Comparison of ENCODE assay signal across 15 mouse cellular contexts in the genomic region with DNA sequence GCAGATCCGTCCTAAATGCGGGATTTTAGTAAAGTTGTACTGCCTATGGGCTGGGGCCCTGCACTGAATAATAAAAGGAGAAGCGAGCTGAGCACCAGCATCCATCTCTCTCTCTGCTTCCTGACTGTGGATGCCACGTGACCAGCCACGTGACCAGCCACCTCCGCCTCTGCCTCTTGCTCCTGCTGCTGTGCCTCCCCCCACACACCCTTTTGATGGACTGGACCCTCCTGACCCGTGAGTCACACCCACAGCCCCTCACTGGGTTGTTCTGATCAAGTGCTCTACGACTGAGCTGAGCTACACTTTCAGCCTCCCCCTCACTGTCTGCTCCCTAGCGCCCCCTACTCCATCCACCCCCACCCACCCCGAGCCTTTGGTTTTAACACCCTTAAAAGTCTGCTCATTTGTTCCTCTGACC. TPM values are rescaled to one million over a fixed set of nuclear protein-coding genes. Genes with fewer than 3 reads are reported as not detected.
DNase-seq lines count a peak whose midpoint lies in the region; ATAC-seq and TF ChIP-seq lines count a peak whose summit lies in the region.
"Had no signal": no experiment of that assay in that cellular context is flagged by ENCODE, and none has a peak within 500 bp of the region (broad histone marks: within the 10 kb centered on the region; RNA-seq: fewer than 3 reads in every experiment).

No protein-coding gene starts in this region.

- H3K4me3 ChIP-seq in heart, embryonic 15.5 days: no peak overlapping the region
- no peak overlapping the region for H3K4me3 ChIP-seq in bone marrow macrophage, adult 2 months (ENCODE audit: insufficient read depth, low read length)
- H3K4me3 ChIP-seq: forebrain, embryonic 13.5 days; heart, embryonic 13.5 days; kidney, embryonic 15.5 days; lung, embryonic 15.5 days; neural tube, embryonic 13.5 days had no signal

- H3K27ac ChIP-seq in heart, embryonic 15.5 days: 0 out of 2 replicates have a peak overlapping the region, but pooled peaks have one; percentile 22
- peak overlapping the region; percentile 33 for H3K27ac ChIP-seq in bone marrow macrophage, adult 2 months (ENCODE audit: insufficient read depth, low read depth, low read length)
- H3K27ac ChIP-seq: forebrain, embryonic 13.5 days; heart, embryonic 13.5 days; kidney, embryonic 15.5 days; lung, embryonic 15.5 days; neural tube, embryonic 13.5 days had no signal

- no peaks in the 10 kb centered on the region for H3K27me3 ChIP-seq in heart, embryonic 15.5 days
- H3K27me3 ChIP-seq: forebrain, embryonic 13.5 days; heart, embryonic 13.5 days; kidney, embryonic 15.5 days; lung, embryonic 15.5 days; neural tube, embryonic 13.5 days had no signal

- H3K9me3 ChIP-seq in heart, embryonic 15.5 days (replicated peaks): no peaks in the 10 kb centered on the region
- H3K9me3 ChIP-seq: forebrain, embryonic 13.5 days; G1E; heart, embryonic 13.5 days; kidney, embryonic 15.5 days; lung, embryonic 15.5 days; neural tube, embryonic 13.5 days had no signal

- TF ChIP-seq CTCF in bone marrow macrophage, adult 2 months (IDR thresholded peaks at IDR 0.05; ENCODE audit: low read depth, low read length): peak; percentile 24; the same call in 1 of the 2 replicates

- ATAC-seq in heart, embryonic 15.5 days (replicated peaks; ENCODE audit: insufficient number of reproducible peaks, insufficient read depth, low FRiP score, low read depth): no peak
- ATAC-seq: forebrain, embryonic 13.5 days had no signal

- no peak for TF ChIP-seq POLR2A in bone marrow macrophage, adult 2 months (IDR thresholded peaks at IDR 0.05; ENCODE audit: borderline replicate concordance, low read depth, low read length)

- H3K4me2 ChIP-seq in heart, embryonic 15.5 days: no peak overlapping the region
- H3K4me2 ChIP-seq: forebrain, embryonic 13.5 days; heart, embryonic 13.5 days; kidney, embryonic 15.5 days; lung, embryonic 15.5 days; neural tube, embryonic 13.5 days had no signal

- no peak for DNase-seq in heart, adult 9 months (ENCODE audit: low spot score in 2 of 2)
- peak; percentile 31 to 41 for DNase-seq in monocyte, adult 2 months (ENCODE audit: low read depth in 1 of 2, low spot score in 2 of 2)
- DNase-seq in thymus, postnatal 25 days: peak; percentile 27
- DNase-seq in adipocyte (ENCODE audit: low spot score): no peak
- DNase-seq in cerebellum, adult 9-11 months: no peak
- no peak for DNase-seq in gastrocnemius, postnatal 4 days (ENCODE audit: low spot score in 2 of 2)

- peaks cover 8% of the 10 kb centered on the region for H3K4me1 ChIP-seq in heart, embryonic 15.5 days (replicated peaks)
- peaks cover 35% of the 10 kb centered on the region for H3K4me1 ChIP-seq in bone marrow macrophage, adult 2 months (ENCODE audit: control insufficient read depth, insufficient read depth, low read length)
- H3K4me1 ChIP-seq: forebrain, embryonic 13.5 days; neural tube, embryonic 13.5 days had no signal

- WGBS in heart, embryonic 15.5 days: 75% methylated on average over 10 of the region's 10 CpGs

- H3K9ac ChIP-seq in heart, embryonic 15.5 days: no peak overlapping the region
- H3K9ac ChIP-seq: forebrain, embryonic 13.5 days; heart, embryonic 13.5 days; kidney, embryonic 15.5 days; lung, embryonic 15.5 days; neural tube, embryonic 13.5 days had no signal

- no peaks in the 10 kb centered on the region; the same call in 1 of the 2 replicates for H3K36me3 ChIP-seq in heart, embryonic 15.5 days
- H3K36me3 ChIP-seq: G1E; kidney, embryonic 15.5 days; lung, embryonic 15.5 days had no signal

RNA-seq across cellular contexts. Expression of a gene that starts 7.1 kb away (rescaled TPM):
- 20.6 and 25.7 TPM in 2 replicates for polyA plus RNA-seq in heart, embryonic 15.5 days (2015; fragmentation: Nextera tagmentation; extraction: Ambion mirVana)
- 50.3 and 59.5 TPM in 2 replicates for polyA plus RNA-seq in bone marrow macrophage, adult 2 months (2012; ENCODE audit: insufficient read depth, insufficient read length, missing spikeins)
- total RNA-seq in gastrocnemius, postnatal 4 days (2021): 100 to 1,000 TPM; 125 to 128 TPM
- polyA plus RNA-seq: G1E had no signal

RNA-seq across cellular contexts. Expression of a gene that starts 25.6 kb away (rescaled TPM):
- polyA plus RNA-seq in heart, embryonic 15.5 days (2015; fragmentation: Nextera tagmentation; extraction: Ambion mirVana): not detected in 2 replicates
- polyA plus RNA-seq in bone marrow macrophage, adult 2 months (2012; ENCODE audit: insufficient read depth, insufficient read length, missing spikeins): not detected in 2 replicates
- total RNA-seq in gastrocnemius, postnatal 4 days (2021): not detected
- total RNA-seq: G1E; left cerebral cortex, adult 18-20 months had no signal
- polyA plus RNA-seq: forebrain, embryonic 13.5 days; G1E; heart, embryonic 13.5 days; kidney, embryonic 15.5 days; lung, embryonic 15.5 days; neural tube, embryonic 13.5 days had no signal

RNA-seq across cellular contexts. Expression of a gene that starts 35.0 kb away (rescaled TPM):
- 2.0 and 3.0 TPM in 2 replicates for polyA plus RNA-seq in heart, embryonic 15.5 days (2015; fragmentation: Nextera tagmentation; extraction: Ambion mirVana)
- polyA plus RNA-seq in bone marrow macrophage, adult 2 months (2012; ENCODE audit: insufficient read depth, insufficient read length, missing spikeins): 0.71 and 1.1 TPM in 2 replicates
- total RNA-seq in gastrocnemius, postnatal 4 days (2021): 1 to 10 TPM; 3.8 to 5.2 TPM
- total RNA-seq: G1E had no signal
- polyA plus RNA-seq: G1E had no signal

Comparison
In these comparisons a context has a peak if more than half of its experiments do, and no peak if none do; other contexts are left out.
1. DNase-seq: peak in monocyte, adult 2 months (2 of 2) and thymus, postnatal 25 days (single experiment); none in heart, adult 9 months (0 of 2), adipocyte (single experiment), cerebellum, adult 9-11 months (single experiment) and gastrocnemius, postnatal 4 days (0 of 2).